ENCODE assay signal across 25 mouse cellular contexts in genomic region chr9:97282090-97282489, GRCm38 (mm10).
"Had no signal": no experiment of that assay in that cellular context is flagged by ENCODE, and none has a peak within 500 bp of the region (broad histone marks: within the 10 kb centered on the region; RNA-seq: fewer than 3 reads in every experiment).

No protein-coding gene starts in this region.

- H3K27ac ChIP-seq: heart, adult 2 months; heart, embryonic 13.5 days; heart, embryonic 15.5 days; hindbrain, embryonic 13.5 days; hindbrain, embryonic 15.5 days; hindbrain, postnatal 0 days; kidney, embryonic 15.5 days; kidney, postnatal 0 days; limb, embryonic 10.5 days; limb, embryonic 12.5 days; liver, embryonic 13.5 days had no signal

- H3K9ac ChIP-seq: heart, embryonic 13.5 days; heart, embryonic 15.5 days; hindbrain, embryonic 13.5 days; hindbrain, embryonic 15.5 days; kidney, embryonic 15.5 days; limb, embryonic 12.5 days; liver, embryonic 13.5 days had no signal

- H3K9me3 ChIP-seq: heart, embryonic 13.5 days; heart, embryonic 15.5 days; hindbrain, embryonic 13.5 days; hindbrain, embryonic 15.5 days; kidney, embryonic 15.5 days; limb, embryonic 10.5 days; limb, embryonic 12.5 days had no signal

- H3K4me3 ChIP-seq: heart, adult 2 months; heart, embryonic 13.5 days; heart, embryonic 15.5 days; hindbrain, embryonic 13.5 days; hindbrain, embryonic 15.5 days; kidney, embryonic 15.5 days; limb, embryonic 10.5 days; limb, embryonic 12.5 days; liver, embryonic 13.5 days had no signal

- H3K27me3 ChIP-seq: heart, embryonic 13.5 days; heart, embryonic 15.5 days; hindbrain, embryonic 13.5 days; hindbrain, embryonic 15.5 days; kidney, embryonic 15.5 days; limb, embryonic 12.5 days; liver, embryonic 13.5 days had no signal

- H3K36me3 ChIP-seq: heart, embryonic 13.5 days; heart, embryonic 15.5 days; hindbrain, embryonic 13.5 days; hindbrain, embryonic 15.5 days; kidney, embryonic 15.5 days; limb, embryonic 10.5 days; limb, embryonic 12.5 days; liver, embryonic 13.5 days had no signal

- H3K4me1 ChIP-seq: heart, embryonic 13.5 days; heart, embryonic 15.5 days; limb, embryonic 10.5 days; limb, embryonic 12.5 days; liver, embryonic 13.5 days had no signal

- H3K4me2 ChIP-seq: heart, embryonic 11.5 days; heart, embryonic 13.5 days; heart, embryonic 15.5 days; hindbrain, embryonic 13.5 days; hindbrain, embryonic 15.5 days; kidney, embryonic 15.5 days; limb, embryonic 12.5 days; liver, embryonic 11.5 days; liver, embryonic 13.5 days had no signal

- DNase-seq: gastrocnemius, postnatal 14 days; gastrocnemius, postnatal 36 days; heart, adult 2 months; heart, postnatal 14 days; heart, postnatal 36 days; kidney, adult 11 months; kidney, adult 2 months; kidney, adult 9 months; kidney, postnatal 14 days; kidney, postnatal 36 days; layer of hippocampus, adult 9-11 months; layer of hippocampus, postnatal 36 days; liver; liver, embryonic 13.5 days had no signal
